Mouse (Mus musculus) gastrocnemius, adult 18-20 months (tissue): ENCODE results near the gene Tiam1. TPM values are rescaled to one million over a fixed set of nuclear protein-coding genes. Genes with fewer than 3 reads are reported as not detected.

Experiments
- DNase-seq: peaks from one replicate; pipeline ENCODE4 v3.0.0; 2021; ENCODE audit warnings: low spot score
- total RNA-seq, 2 experiments: library from RNA; stranded (reverse); gene quantifications; 2 replicates each; pipeline ENCODE4 v1.2.3; 2021

Gene Tiam1
- total RNA-seq, 2 experiments from 2014 or later: 4.2 to 10.0 TPM

- no peak for DNase-seq
Observed at GRCm38 (mm10) chr16:90052905-90053519, 90.6 kb downstream of the Tiam1 start.

GRCm38 (mm10) chr16:90052409-90052808, 91.2 kb downstream of the Tiam1 start:
- no peak for DNase-seq

DNA sequence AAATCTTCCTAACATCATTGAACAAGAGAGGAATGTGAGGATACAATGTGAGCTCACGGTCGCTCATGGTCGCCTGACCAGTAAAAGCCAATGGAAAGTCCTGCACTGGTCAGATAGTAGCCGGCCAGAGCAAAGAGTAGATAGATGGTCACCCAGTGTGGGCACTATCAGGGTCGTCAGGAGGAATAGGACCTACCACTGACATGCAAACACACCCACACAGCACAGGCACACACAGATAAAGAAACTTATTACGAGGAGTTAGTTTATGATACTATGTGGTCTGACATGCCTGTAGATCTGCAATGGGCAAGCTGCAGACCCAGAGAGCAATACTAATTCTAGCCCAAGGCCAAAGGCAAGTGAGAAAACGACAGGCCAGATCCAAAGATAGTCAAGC, 92.5 kb downstream of the Tiam1 start:
- no peak for DNase-seq

- DNase-seq: no peak
Observed at GRCm38 (mm10) chr16:90047841-90048240, 95.7 kb downstream of the Tiam1 start.

- no peak for DNase-seq
Observed at GRCm38 (mm10) chr16:90046494-90047158, 96.9 kb downstream of the Tiam1 start.

GRCm38 (mm10) chr16:90045611-90046010, 98.0 kb downstream of the Tiam1 start:
- no peak for DNase-seq

DNA sequence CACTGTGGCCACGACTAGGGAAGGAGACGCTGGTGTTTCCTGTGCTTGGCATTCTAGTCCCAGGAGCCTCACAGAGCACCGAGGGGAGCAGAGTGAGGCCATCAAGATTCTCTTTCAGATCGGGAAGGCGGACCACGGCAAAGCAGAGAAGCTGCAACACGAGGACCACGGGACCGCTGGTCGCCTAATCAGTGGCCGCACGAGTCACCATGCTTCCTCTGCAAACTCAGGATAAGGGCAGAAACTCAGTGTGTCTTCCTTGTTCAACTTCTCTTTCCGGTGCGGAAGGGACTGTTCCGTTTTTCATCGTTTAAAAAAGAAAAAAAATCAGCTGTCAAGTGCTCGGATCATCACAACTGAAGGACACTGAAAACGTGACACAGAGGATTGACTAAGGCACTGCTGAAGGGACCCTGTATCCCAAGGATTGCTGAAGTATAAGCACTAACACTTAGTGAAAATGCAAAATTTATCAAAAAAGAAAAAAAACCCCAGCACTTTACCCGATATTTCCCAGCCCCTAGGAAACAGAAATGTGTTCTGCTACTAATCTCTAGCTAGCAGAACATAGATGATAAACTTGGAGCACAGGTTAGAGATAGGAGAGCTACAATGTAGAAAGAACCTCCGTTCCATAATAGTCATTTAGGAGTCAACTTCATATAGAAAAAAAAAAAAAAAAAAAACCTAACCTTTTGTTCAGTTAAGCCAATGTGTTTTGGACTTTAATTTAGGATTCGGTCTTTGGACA, 99.4 kb downstream of the Tiam1 start:
- no peak for DNase-seq

- no peak for DNase-seq
Observed at GRCm38 (mm10) chr16:90042874-90043273, 100.7 kb downstream of the Tiam1 start.

DNA sequence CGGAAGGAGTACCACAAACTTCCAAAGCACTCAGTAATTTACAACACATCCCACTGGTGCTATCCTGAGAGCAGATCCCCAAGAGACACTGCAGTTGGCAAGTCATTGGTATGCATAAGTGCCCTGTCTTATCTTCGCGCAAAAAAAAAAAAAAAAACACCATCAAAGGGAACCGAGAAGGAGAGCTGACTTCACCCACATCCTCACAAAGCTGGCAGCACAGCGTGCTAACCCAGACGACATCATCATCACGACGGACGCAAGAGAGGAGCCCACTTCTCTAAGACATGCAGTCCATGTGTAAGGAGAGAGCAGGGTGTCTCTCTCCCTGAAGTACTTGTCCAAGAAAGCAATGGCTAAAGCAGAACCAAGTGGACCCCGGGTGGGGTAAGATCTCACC, 101.2 kb downstream of the Tiam1 start:
- DNase-seq: no peak

GRCm38 (mm10) chr16:90040771-90041364, 102.7 kb downstream of the Tiam1 start:
- DNase-seq: no peak

DNA sequence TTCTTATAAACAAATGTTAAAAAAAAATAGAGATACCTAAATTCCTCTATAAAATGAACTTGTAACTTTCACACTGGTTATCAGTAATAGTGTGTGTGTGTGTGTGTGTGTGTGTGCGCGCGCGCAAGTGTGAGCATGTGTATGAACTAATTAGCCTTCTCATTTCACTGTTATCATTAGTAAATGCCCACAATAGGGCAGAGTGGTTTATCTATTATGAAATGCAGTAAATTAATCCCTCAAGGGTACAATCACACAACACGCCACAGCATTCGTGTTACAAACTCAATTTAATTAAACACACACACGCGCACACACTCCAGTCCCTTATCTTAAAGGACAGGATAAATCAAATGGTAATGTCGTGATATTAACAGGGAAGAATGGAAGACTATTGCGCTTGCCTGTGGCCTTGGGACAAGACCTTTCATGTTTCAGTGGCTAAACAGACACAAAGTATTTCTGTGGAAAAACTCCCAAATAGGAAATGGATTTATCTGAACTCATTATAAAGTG, 107.9 kb downstream of the Tiam1 start:
- DNase-seq: no peak

DNA sequence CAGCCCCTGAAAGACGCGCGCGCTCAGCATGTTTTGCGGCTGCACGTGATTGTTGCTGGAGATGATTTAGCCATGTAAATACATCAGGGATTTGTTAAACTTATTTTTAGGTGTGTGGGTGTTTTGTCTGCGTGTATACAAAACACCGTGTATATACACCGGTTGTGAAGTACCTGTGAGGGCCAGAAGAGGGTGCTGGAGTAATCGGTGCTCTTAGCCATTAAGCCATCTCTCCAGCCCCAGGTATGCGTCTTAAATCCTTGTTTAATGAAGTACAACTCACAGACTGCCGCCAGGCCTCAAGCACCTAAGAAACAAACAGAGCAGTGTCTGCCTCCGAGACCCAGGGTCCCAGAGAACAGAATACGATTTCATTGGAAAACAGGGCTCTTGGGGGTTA, 113.2 kb downstream of the Tiam1 start:
- no peak for DNase-seq

DNA sequence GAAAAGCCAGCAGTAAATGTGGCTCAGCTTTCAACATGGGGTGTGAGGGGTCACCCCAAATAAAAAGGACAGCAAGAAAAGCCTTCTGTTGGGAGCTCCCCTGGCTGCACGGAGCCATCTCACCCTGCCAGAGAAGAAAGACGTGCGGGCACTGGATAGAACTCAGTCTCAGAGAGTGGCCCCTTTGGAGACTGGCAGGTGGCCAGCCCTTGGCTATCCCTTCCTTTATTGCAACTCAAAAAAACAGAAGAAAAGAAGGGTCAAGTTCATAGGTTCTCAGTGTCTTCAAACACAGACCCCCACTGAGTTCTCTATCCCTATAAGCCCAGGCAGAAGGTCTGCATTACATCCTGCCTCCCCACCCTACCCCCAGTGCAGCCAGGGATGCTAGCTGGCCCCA, 115.7 kb downstream of the Tiam1 start:
- no peak for DNase-seq

DNA sequence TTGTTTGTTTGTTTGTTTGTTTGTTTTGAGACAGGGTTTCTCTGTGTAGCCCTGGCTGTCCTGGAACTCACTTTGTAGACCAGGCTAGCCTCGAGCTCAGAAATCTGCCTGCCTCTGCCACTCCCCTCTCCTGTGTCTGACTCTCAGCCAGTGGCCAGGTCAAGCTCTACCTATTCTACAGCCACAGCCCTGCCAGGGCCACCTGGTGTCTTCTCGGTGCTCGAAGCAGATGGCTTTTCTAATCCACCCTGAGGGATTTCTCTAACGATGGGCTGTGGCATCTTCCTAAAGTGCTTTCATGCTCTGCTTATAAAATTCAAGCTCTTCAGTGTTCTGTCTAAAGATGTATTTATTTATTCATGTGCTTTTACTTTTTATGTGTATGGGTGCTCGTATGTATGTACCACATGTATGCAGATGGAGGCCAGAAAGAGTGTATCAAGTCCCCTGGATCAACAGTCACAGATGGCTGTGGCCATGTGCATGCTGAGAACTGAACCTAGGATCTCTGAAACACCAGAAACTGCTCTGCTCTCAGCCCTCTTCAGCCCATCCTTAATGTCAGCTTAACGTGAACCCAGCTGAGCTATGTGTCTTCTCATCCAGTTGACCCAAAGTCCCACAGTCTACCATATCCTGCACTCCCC, 117.9 kb downstream of the Tiam1 start:
- no peak for DNase-seq

- DNase-seq: no peak
Observed at GRCm38 (mm10) chr16:90023665-90024010, 119.9 kb downstream of the Tiam1 start.

DNA sequence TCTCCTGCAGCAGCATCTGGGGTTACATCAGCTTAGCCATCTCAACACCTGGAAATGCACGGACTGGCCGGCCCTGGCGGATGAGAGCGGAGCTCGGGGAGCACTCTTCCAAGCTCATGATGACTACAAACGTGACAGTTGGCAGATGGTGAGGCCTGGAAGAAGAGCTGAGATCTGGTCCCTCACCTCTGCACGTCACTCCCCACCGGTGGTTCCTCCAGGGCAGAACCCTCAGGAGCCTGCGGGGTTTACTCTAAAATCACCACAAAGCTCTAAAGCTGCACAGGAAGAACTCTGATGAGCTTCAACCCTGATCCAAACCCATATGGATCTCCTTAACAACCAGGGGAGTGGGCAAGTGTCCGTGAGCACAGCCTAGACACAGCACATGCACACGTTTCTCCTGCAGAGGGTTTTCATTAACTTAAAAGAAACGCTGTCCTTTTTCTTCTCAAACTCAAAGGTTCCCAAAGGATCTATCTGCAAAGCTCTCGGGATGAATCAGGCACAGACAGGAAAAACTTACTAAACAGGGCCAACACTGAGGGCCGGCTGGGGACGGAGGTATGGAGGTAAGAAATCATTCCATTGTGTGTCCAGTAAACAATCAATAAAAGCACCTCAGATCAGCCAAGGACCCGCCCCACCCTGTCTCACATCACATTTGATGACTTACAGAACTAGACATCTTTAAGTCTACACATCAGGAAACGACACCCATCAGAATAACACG, 120.5 kb downstream of the Tiam1 start:
- DNase-seq: no peak

GRCm38 (mm10) chr16:90016046-90016445, 127.5 kb downstream of the Tiam1 start:
- DNase-seq: no peak

- peak; percentile 18 for DNase-seq
Observed at GRCm38 (mm10) chr16:90014596-90014995, 129.0 kb downstream of the Tiam1 start.

DNA sequence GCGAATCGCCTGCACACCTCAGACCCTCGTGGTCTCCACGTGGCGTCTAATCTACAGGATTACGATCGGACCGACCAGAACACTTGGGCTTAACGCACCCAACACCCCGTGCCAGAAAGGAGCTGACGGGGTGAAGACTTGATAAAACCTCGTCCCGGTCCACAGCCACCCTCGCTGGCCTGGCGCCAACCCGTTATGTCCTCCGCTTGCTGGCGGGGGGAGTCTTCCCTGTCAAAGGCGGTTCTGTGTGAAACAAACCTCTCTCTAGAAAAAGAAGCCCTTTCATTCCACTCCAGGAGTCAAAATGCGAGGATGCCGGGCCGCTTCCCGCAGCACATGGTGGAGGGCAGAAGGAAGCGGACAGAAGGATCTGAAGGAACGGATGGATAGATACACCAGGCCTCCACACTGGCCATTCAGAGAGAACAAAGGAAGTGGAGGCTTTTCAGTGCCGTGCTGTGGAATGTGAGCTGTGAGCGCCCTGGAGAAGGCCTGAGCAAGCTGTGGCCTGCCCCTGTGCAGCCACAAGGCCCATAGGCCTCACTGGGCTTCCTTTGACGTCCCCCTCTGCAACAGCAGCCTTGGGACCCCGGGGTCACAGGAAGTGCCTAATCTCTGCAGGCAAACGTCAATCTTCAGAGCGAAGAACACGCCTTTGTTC, 131.9 kb downstream of the Tiam1 start:
- DNase-seq: no peak

DNA sequence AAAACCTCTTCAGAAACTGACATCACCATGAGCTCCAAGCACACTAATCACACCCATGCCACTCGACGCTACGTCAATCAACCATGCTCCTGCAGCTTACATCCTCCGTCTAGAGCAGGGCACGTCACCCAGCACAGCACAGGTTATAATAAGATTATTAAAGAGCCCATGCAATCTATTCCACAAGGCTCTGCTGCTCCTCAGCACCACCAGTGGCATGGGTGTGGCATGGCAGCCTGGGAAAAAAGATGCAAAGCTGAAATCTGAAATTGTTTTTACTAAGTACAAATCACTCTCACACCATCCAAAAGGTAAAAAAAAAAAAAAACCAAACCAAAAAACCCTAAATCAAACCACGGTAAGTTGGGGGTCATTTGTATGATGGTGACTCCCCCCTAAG, 135.1 kb downstream of the Tiam1 start:
- DNase-seq: no peak
